ENCODE assay signal across 8 mouse cellular contexts in the genomic region with DNA sequence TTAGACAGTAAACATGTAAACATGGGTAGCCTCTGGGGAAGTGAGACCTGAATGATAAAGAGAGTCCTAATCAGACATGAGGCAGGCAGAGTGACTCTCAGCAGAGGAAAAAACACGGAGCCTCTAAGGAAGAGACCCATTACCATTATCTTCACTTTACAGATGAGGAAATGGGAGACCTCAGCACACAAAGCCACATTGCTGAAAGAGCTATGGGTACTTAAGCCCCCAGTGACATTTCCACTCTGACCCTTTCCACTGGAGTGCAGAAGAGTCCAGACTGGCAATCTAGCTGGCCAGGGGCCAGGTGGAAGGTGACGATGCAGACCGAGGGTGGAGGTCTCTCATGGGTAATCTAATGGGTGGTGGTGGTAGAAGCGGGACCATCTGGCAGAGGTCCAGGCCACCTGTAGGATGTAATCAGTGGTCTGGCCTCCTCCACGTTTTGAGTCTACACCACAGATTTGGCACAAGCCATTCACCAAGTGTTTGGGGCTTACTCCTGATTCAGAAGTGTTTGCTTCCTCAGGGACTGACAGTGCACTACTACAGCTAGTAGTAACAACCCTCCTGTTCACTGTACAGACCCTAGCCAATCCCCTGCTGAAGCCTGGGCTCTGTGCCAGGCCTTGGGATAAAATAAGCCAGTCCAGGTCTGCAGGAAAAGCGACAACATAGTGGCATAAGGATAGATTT. TPM values are rescaled to one million over a fixed set of nuclear protein-coding genes. Genes with fewer than 3 reads are reported as not detected.
DNase-seq lines count a peak whose midpoint lies in the region; ATAC-seq and TF ChIP-seq lines count a peak whose summit lies in the region.

No protein-coding gene starts in this region.

- WGBS in heart, postnatal 0 days, result 5% methylated on average over 6 of the region's 6 CpGs
- WGBS in limb, embryonic 14.5 days, result 33% methylated on average over 6 of the region's 6 CpGs

- no peak for TF ChIP-seq POLR2A in limb, embryonic 14.5 days (IDR thresholded peaks at IDR 0.05; ENCODE audit: borderline replicate concordance, extremely low read depth, insufficient read depth, insufficient read length)

- peaks cover 93% of the 10 kb centered on the region for H3K4me1 ChIP-seq in G1E (ENCODE audit: insufficient read depth, low read depth, low read length)
- peaks cover 67% of the 10 kb centered on the region for H3K4me1 ChIP-seq in heart, postnatal 0 days (ENCODE audit: control insufficient read depth, insufficient read depth)
- peaks cover 56% of the 10 kb centered on the region for H3K4me1 ChIP-seq in limb, embryonic 14.5 days (ENCODE audit: control insufficient read depth, insufficient read depth, low read length)

- H3K9me3 ChIP-seq in G1E (replicated peaks), result peaks cover 3% of the 10 kb centered on the region; the same call in 1 of the 2 replicates
- no peaks in the 10 kb centered on the region for H3K9me3 ChIP-seq in heart, postnatal 0 days (replicated peaks; ENCODE audit: control insufficient read depth, low read length)
- no peaks in the 10 kb centered on the region for H3K9me3 ChIP-seq in limb, embryonic 14.5 days (ENCODE audit: control insufficient read depth, low read length)

- no peaks in the 10 kb centered on the region for H3K27me3 ChIP-seq in G1E (ENCODE audit: insufficient read depth, low read length)
- no peaks in the 10 kb centered on the region for H3K27me3 ChIP-seq in heart, postnatal 0 days (ENCODE audit: control insufficient read depth, insufficient read depth, low read length)
- no peaks in the 10 kb centered on the region for H3K27me3 ChIP-seq in limb, embryonic 14.5 days (ENCODE audit: control insufficient read depth, insufficient read depth, low read length)

- peak overlapping the region; percentile 43; the same call in 1 of the 2 replicates for H3K9ac ChIP-seq in heart, postnatal 0 days (replicated peaks; ENCODE audit: low read depth, low read length)
- H3K9ac ChIP-seq in limb, embryonic 14.5 days (ENCODE audit: low read depth, low read length, severe bottlenecking), result no peak overlapping the region

- peak; percentile 97 for DNase-seq in heart, adult 11 months
- no peak for DNase-seq in heart, postnatal 25 days (ENCODE audit: low spot score)
- DNase-seq in G1E (ENCODE audit: low spot score), result peak; percentile 47
- DNase-seq in cerebellum, postnatal 36 days, result peak; percentile 91
- DNase-seq in heart, postnatal 0 days (ENCODE audit: low spot score), result peak; percentile 48
- DNase-seq in limb, embryonic 14.5 days (ENCODE audit: low spot score), result no peak
- DNase-seq in spleen, postnatal 10 days (ENCODE audit: low spot score in 2 of 2), result peak; percentile 77
- no peak for DNase-seq in layer of hippocampus, postnatal 25 days (ENCODE audit: extremely low spot score in 1 of 2, low spot score in 1 of 2)

- TF ChIP-seq EP300 in heart, postnatal 0 days (IDR thresholded peaks at IDR 0.05; ENCODE audit: low read depth), result 0 out of 2 replicates have a peak, but pooled peaks have one; percentile 23

- peaks cover 59% of the 10 kb centered on the region for H3K36me3 ChIP-seq in G1E (replicated peaks)
- H3K36me3 ChIP-seq in heart, postnatal 0 days (replicated peaks; ENCODE audit: control insufficient read depth, insufficient read depth, low read length), result no peaks in the 10 kb centered on the region; the same call in 1 of the 2 replicates
- peaks cover 20% of the 10 kb centered on the region; the same call in 1 of the 2 replicates for H3K36me3 ChIP-seq in limb, embryonic 14.5 days (ENCODE audit: control insufficient read depth, insufficient read depth, low read length)

- TF ChIP-seq CTCF in G1E (IDR thresholded peaks at IDR 0.05; ENCODE audit: low read depth, low read length), result no peak
- no peak for TF ChIP-seq CTCF in heart, postnatal 0 days (IDR thresholded peaks at IDR 0.05; ENCODE audit: low read depth)

- peak overlapping the region; percentile 93 for H3K27ac ChIP-seq in heart, postnatal 0 days (ENCODE audit: low read depth)
- H3K27ac ChIP-seq in limb, embryonic 14.5 days (replicated peaks; ENCODE audit: low read depth, low read length), result 0 out of 2 replicates have a peak overlapping the region, but pooled peaks have one; percentile 1

- peak; percentile 55 for ATAC-seq in G1E (ENCODE audit: extremely low read depth, insufficient number of reproducible peaks, low FRiP score, poor library complexity, severe bottlenecking)
- no peak for ATAC-seq in heart, postnatal 0 days (ENCODE audit: insufficient read depth, low read depth)
- no peak for ATAC-seq in limb, embryonic 14.5 days (ENCODE audit: low FRiP score, low read depth)

- H3K4me3 ChIP-seq in G1E (ENCODE audit: low read depth, low read length), result peak overlapping the region; percentile 43; the same call in 1 of the 2 replicates
- H3K4me3 ChIP-seq in heart, postnatal 0 days (ENCODE audit: low read depth, low read length), result no peak overlapping the region
- no peak overlapping the region for H3K4me3 ChIP-seq in limb, embryonic 14.5 days (replicated peaks; ENCODE audit: low read length)

- peak overlapping the region; percentile 22 for H3K4me2 ChIP-seq in heart, postnatal 0 days (ENCODE audit: low read depth, low read length)
- H3K4me2 ChIP-seq in limb, embryonic 14.5 days (replicated peaks; ENCODE audit: low read depth, low read length, severe bottlenecking), result no peak overlapping the region

- intact Hi-C loops in heart, postnatal 25 days (cut with DNase I), result no loop called here

RNA-seq across cellular contexts. Expression of a gene that starts 13.8 kb away (rescaled TPM):
- 10 to 100 TPM; 58.6 to 59.0 TPM for total RNA-seq in heart, postnatal 25 days (2021)
- 35.2 and 79.6 TPM in 2 replicates for total RNA-seq in G1E (2014; fragmentation: Nextera tagmentation)
- 27.0 and 31.6 TPM in 2 replicates for total RNA-seq in G1E (2017)
- 63.3 and 82.7 TPM in 2 replicates for polyA plus RNA-seq in G1E (2012)
- 60.9 and 75.6 TPM in 2 replicates for total RNA-seq in heart, postnatal 0 days (2014; rRNA removed; ENCODE audit: low replicate concordance)
- 34.5 and 35.0 TPM in 2 replicates for polyA plus RNA-seq in heart, postnatal 0 days (2015; fragmentation: Nextera tagmentation; extraction: Ambion mirVana)
- 46.8 and 54.3 TPM in 2 replicates for polyA plus RNA-seq in limb, embryonic 14.5 days (2012; rRNA removed)
- polyA plus RNA-seq in limb, embryonic 14.5 days (2014; fragmentation: Nextera tagmentation; extraction: Ambion mirVana), result 91.2 and 96.3 TPM in 2 replicates
- total RNA-seq in layer of hippocampus, postnatal 25 days (2021), result 100 to 1,000 TPM; 121 to 144 TPM

RNA-seq across cellular contexts. Expression of a gene that starts 30.0 kb away (rescaled TPM):
- total RNA-seq in heart, postnatal 25 days (2021), result 1 to 10 TPM; 1.5 to 1.6 TPM
- total RNA-seq in G1E (2014; fragmentation: Nextera tagmentation), result 257 and 315 TPM in 2 replicates
- total RNA-seq in G1E (2017), result 119 and 142 TPM in 2 replicates
- 11.7 and 16.7 TPM in 2 replicates for polyA plus RNA-seq in G1E (2012)
- 8.1 and 13.6 TPM in 2 replicates for total RNA-seq in heart, postnatal 0 days (2014; rRNA removed; ENCODE audit: low replicate concordance)
- 15.0 and 15.1 TPM in 2 replicates for polyA plus RNA-seq in heart, postnatal 0 days (2015; fragmentation: Nextera tagmentation; extraction: Ambion mirVana)
- polyA plus RNA-seq in limb, embryonic 14.5 days (2012; rRNA removed), result 36.0 and 51.3 TPM in 2 replicates
- 71.8 and 83.6 TPM in 2 replicates for polyA plus RNA-seq in limb, embryonic 14.5 days (2014; fragmentation: Nextera tagmentation; extraction: Ambion mirVana)
- total RNA-seq in layer of hippocampus, postnatal 25 days (2021), result 1 to 10 TPM; 1.5 to 2.6 TPM

Comparison
In these comparisons a context has a peak if more than half of its experiments do, and no peak if none do; other contexts are left out.
1. DNase-seq: peak in heart, adult 11 months (single experiment), G1E (single experiment), cerebellum, postnatal 36 days (2 of 2), heart, postnatal 0 days (single experiment) and spleen, postnatal 10 days (2 of 2); none in heart, postnatal 25 days (single experiment), limb, embryonic 14.5 days (single experiment) and layer of hippocampus, postnatal 25 days (0 of 2).